Mouse (Mus musculus): ENCODE data around the gene Fbxo36. TPM values are rescaled to one million over a fixed set of nuclear protein-coding genes. Genes with fewer than 3 reads are reported as not detected.
A peak's percentile ranks its signal among the peaks of the same experiment; 100 is the strongest.

Fbxo36 gene
- polyA plus RNA-seq, 1 experiment from 2014 or later: 10.2 TPM

DNA sequence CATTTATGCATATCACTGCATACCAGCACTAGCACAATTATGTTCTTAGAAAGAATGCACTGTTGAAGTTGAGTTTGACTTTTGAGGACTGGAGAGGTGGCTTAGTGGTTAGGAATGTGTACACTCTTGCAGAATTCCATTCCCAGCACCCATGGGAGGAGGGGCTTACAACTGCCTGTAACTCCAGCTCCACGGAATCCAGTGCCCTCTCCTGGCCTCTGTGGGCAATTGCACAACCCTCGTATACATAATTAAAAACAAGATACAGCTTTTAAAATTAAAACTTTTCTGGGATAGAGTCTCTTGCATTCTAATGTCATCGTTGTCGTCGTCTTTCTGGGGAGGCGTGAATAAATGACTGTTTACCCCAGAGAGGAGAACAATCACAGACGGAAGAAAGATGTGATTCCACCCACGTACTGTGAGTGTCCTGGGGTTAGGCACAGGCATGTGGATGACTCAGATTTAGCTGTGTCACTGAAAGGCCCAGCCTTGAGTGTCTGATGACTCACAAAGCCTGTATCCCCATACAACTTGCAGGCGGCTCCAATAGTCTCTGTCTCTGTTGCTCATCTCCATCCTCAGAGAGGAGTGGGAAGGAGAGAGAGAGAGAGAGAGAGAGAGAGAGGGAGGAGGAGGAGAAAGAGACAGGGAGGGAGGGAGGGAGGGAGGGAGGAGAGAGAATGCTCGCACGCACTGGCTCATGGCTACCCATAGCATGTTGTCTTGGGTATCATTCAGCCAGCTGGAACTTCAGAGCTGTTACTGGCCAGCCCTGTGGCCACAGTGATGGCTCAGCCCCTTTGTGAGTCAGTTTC, 41.8 kb downstream of the Fbxo36 start:
- Histone ChIP-seq H3K9ac (ENCODE audit: low read length) (no peak overlapping the region), H3K27me3 (ENCODE audit: control insufficient read depth, insufficient read depth, low read length) (no peaks in the 10 kb centered on the region), H3K36me3 (ENCODE audit: control insufficient read depth, insufficient read depth, low read length) (no peaks in the 10 kb centered on the region), H3K4me3 (ENCODE audit: low read depth, low read length) (no peak overlapping the region), H3K27ac (replicated peaks) (no peak overlapping the region), H3K9me3 (ENCODE audit: control insufficient read depth, low read length) (no peaks in the 10 kb centered on the region), H3K4me1 (replicated peaks; ENCODE audit: control insufficient read depth, insufficient read depth) (no peaks in the 10 kb centered on the region), H3K4me2 (replicated peaks; ENCODE audit: low read depth) (no peak overlapping the region)
- TF ChIP-seq EP300 (optimal IDR thresholded peaks at IDR 0.05) (no peak), CTCF (IDR thresholded peaks at IDR 0.05; ENCODE audit: low read depth) (peak; percentile 53)
- ATAC-seq (ENCODE audit: low FRiP score, low TSS enrichment): no peak
- 66% methylated on average over 11 of the region's 11 CpGs for WGBS
- DNase-seq (ENCODE audit: low spot score): no peak

DNA sequence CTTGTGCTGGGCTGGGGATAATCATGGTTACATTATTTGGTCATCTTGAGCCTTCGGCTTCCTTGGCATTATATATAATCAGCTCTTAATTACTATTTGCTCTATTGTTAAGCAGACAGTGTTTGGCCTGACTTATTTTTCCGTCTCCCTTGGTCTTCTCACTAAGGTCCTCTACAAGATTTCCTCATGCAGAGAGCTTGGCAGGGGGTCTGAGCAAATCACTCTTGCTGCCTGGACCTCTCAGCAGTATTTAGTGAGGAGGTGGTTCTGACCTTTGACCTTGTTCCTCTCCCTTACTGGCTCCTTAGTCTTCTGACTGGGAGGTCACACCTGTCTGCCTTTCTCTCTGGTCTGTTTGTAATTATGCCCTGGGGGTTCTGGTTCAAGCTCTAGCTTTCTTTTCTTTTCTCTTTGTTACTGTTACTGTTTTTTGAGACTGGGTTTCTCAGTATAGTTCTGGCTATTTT, 42.5 kb downstream of the Fbxo36 start:
- DNase-seq (ENCODE audit: low spot score) (no peak), ATAC-seq (ENCODE audit: low FRiP score, low TSS enrichment) (no peak)
- Histone ChIP-seq H3K9ac (ENCODE audit: low read length) (no peak overlapping the region), H3K9me3 (ENCODE audit: control insufficient read depth, low read length) (no peaks in the 10 kb centered on the region), H3K4me3 (ENCODE audit: low read depth, low read length) (no peak overlapping the region), H3K4me2 (replicated peaks; ENCODE audit: low read depth) (no peak overlapping the region), H3K36me3 (ENCODE audit: control insufficient read depth, insufficient read depth, low read length) (no peaks in the 10 kb centered on the region), H3K4me1 (replicated peaks; ENCODE audit: control insufficient read depth, insufficient read depth) (no peaks in the 10 kb centered on the region), H3K27ac (replicated peaks) (no peak overlapping the region), H3K27me3 (ENCODE audit: control insufficient read depth, insufficient read depth, low read length) (no peaks in the 10 kb centered on the region)
- no peak for TF ChIP-seq CTCF (IDR thresholded peaks at IDR 0.05; ENCODE audit: low read depth)
- TF ChIP-seq EP300 (optimal IDR thresholded peaks at IDR 0.05): no peak
- 73% methylated on average over 2 of the region's 2 CpGs for WGBS

DNA sequence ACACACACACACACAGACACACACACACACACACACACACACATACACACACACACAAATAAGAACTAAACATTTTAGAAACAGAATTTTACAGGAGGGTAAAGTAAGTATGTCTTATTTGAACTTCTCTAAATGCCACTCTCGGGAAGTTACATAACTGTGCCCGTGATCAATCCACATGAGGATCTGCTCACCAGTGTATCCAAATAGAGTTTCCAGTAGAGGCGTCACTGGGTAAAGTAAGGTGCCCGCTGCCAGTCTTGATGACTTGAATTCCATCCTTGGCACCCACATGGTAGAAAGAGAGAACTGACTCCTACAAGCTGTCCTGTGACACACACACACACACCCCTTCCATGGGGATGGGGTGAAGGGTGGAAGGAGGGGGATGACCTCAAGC, 43.3 kb downstream of the Fbxo36 start:
- Histone ChIP-seq H3K4me1 (replicated peaks; ENCODE audit: control insufficient read depth, insufficient read depth) (no peaks in the 10 kb centered on the region), H3K9me3 (ENCODE audit: control insufficient read depth, low read length) (no peaks in the 10 kb centered on the region), H3K27ac (replicated peaks) (no peak overlapping the region), H3K4me2 (replicated peaks; ENCODE audit: low read depth) (no peak overlapping the region), H3K4me3 (ENCODE audit: low read depth, low read length) (no peak overlapping the region), H3K27me3 (ENCODE audit: control insufficient read depth, insufficient read depth, low read length) (no peaks in the 10 kb centered on the region), H3K36me3 (ENCODE audit: control insufficient read depth, insufficient read depth, low read length) (no peaks in the 10 kb centered on the region), H3K9ac (ENCODE audit: low read length) (no peak overlapping the region)
- no peak for DNase-seq (ENCODE audit: low spot score)
- ATAC-seq (ENCODE audit: low FRiP score, low TSS enrichment): no peak
- TF ChIP-seq CTCF (IDR thresholded peaks at IDR 0.05; ENCODE audit: low read depth) (no peak), EP300 (optimal IDR thresholded peaks at IDR 0.05) (no peak)
- 91% methylated on average over 4 of the region's 4 CpGs for WGBS

DNA sequence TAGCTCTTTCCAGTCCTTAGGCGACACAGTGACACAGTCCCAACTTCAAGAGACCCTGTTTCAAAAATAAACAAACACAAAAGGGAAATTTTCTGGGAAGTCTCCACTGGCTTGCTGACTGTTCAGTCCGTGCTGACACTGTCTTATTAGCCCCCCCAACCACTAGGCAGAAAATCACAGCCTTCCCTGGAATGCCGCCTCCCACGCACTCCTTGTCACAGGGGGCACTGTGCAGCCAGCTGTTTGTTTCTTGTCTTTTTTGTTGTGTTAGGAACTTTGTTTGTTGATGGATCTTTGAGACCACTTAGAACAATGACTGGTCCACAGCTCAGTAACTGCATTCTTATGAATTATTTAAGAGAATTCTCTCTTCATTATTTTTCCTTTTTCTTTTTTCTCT, 44.2 kb downstream of the Fbxo36 start:
- Histone ChIP-seq H3K4me3 (ENCODE audit: low read depth, low read length) (no peak overlapping the region), H3K9ac (ENCODE audit: low read length) (no peak overlapping the region), H3K9me3 (ENCODE audit: control insufficient read depth, low read length) (no peaks in the 10 kb centered on the region), H3K27ac (replicated peaks) (no peak overlapping the region), H3K36me3 (ENCODE audit: control insufficient read depth, insufficient read depth, low read length) (no peaks in the 10 kb centered on the region), H3K4me2 (replicated peaks; ENCODE audit: low read depth) (no peak overlapping the region), H3K27me3 (ENCODE audit: control insufficient read depth, insufficient read depth, low read length) (no peaks in the 10 kb centered on the region), H3K4me1 (replicated peaks; ENCODE audit: control insufficient read depth, insufficient read depth) (no peaks in the 10 kb centered on the region)
- ATAC-seq (ENCODE audit: low FRiP score, low TSS enrichment) (no peak), DNase-seq (ENCODE audit: low spot score) (no peak)
- TF ChIP-seq CTCF (IDR thresholded peaks at IDR 0.05; ENCODE audit: low read depth): no peak
- TF ChIP-seq EP300 (optimal IDR thresholded peaks at IDR 0.05): no peak
- 71% methylated on average over 4 of the region's 4 CpGs for WGBS

DNA sequence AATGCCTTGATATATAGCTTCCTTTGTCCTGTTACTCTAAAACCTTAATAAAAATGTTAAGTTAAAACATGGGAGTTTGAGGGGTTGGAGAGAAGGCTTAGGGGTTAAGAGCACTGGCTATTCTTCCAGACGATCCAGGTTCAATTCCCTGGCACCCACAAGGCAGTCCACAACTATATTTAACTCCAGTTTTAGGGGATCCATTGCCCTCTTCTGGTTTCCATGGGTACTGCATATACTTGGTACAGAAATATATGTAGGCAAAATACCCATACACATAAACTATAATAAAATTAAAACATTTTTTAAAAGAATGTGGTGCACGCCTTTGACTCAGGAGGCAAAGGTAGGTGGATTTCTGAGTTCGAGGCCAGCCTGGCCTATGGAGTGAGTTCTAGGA, 45.5 kb downstream of the Fbxo36 start:
- no peaks in the 10 kb centered on the region for H3K36me3 ChIP-seq (ENCODE audit: control insufficient read depth, insufficient read depth, low read length)
- no peak overlapping the region for H3K4me3 ChIP-seq (ENCODE audit: low read depth, low read length)
- no peak overlapping the region for H3K4me2 ChIP-seq (replicated peaks; ENCODE audit: low read depth)
- DNase-seq (ENCODE audit: low spot score) (no peak), ATAC-seq (ENCODE audit: low FRiP score, low TSS enrichment) (no peak)
- no peaks in the 10 kb centered on the region for H3K9me3 ChIP-seq (ENCODE audit: control insufficient read depth, low read length)
- no peaks in the 10 kb centered on the region for H3K4me1 ChIP-seq (replicated peaks; ENCODE audit: control insufficient read depth, insufficient read depth)
- no peak overlapping the region for H3K9ac ChIP-seq (ENCODE audit: low read length)
- 83% methylated on average over 3 of the region's 3 CpGs for WGBS
- H3K27me3 ChIP-seq (ENCODE audit: control insufficient read depth, insufficient read depth, low read length): no peaks in the 10 kb centered on the region
- peak; percentile 59 for TF ChIP-seq CTCF (IDR thresholded peaks at IDR 0.05; ENCODE audit: low read depth)
- no peak for TF ChIP-seq EP300 (optimal IDR thresholded peaks at IDR 0.05)
- no peak overlapping the region for H3K27ac ChIP-seq (replicated peaks)

DNA sequence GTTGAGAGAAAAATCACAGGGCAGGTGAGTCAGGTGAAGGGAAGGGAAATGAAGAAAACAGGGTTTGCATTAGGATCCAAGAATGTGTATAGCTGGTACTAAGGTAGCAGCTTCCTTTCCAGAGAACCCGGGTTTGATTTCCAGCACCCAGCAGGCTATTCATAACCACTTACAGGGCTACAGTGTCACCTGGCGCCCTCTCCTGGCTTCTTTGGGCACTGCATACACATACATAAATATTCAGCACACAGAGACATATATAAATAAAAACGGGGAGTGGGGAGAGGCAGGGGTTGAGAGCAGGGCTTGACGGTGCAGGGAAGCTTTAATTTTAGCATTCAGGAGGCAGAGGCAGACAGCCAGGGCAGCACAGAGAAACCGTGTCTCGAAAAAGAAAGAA, 46.3 kb downstream of the Fbxo36 start:
- Histone ChIP-seq H3K27ac (replicated peaks) (no peak overlapping the region), H3K9me3 (ENCODE audit: control insufficient read depth, low read length) (no peaks in the 10 kb centered on the region), H3K36me3 (ENCODE audit: control insufficient read depth, insufficient read depth, low read length) (no peaks in the 10 kb centered on the region), H3K9ac (ENCODE audit: low read length) (no peak overlapping the region), H3K4me1 (replicated peaks; ENCODE audit: control insufficient read depth, insufficient read depth) (no peaks in the 10 kb centered on the region), H3K27me3 (ENCODE audit: control insufficient read depth, insufficient read depth, low read length) (no peaks in the 10 kb centered on the region), H3K4me3 (ENCODE audit: low read depth, low read length) (no peak overlapping the region), H3K4me2 (replicated peaks; ENCODE audit: low read depth) (no peak overlapping the region)
- DNase-seq (ENCODE audit: low spot score): no peak
- TF ChIP-seq EP300 (optimal IDR thresholded peaks at IDR 0.05): no peak
- peak; percentile 39 for TF ChIP-seq CTCF (IDR thresholded peaks at IDR 0.05; ENCODE audit: low read depth)
- ATAC-seq (ENCODE audit: low FRiP score, low TSS enrichment): no peak
- WGBS: 86% methylated on average over 6 of the region's 6 CpGs
